Mouse (Mus musculus) lung, adult 10 weeks (tissue): ENCODE results near the gene Tmem189. TPM values are rescaled to one million over a fixed set of nuclear protein-coding genes. Genes with fewer than 3 reads are reported as not detected.

Experiments
- polyA plus RNA-seq: library from polyadenylated mRNA; stranded (reverse); fragments of 350-450 nt; fragmentation: Illumina TruSeq; extraction: RNeasy Lipid Tissue Mini Kit (QIAGEN cat#74804); gene quantifications from one replicate; pipeline ENCODE4 v1.2.3, GENCODE M21; 2014; ENCODE audit warnings: low read depth, low replicate concordance; ENCODE audit not compliant: insufficient read depth

Gene Tmem189
- 34.3 TPM for polyA plus RNA-seq

GRCm38 (mm10) chr2:167689501-167690218, at the start of gene Tmem189:
Gene Tmem189, minus strand, starts transcription at chr2:167689822.

GRCm38 (mm10) chr2:167688498-167689451, 847 bp downstream of the Tmem189 start, which contains the start of gene Cebpb:
Gene Cebpb, plus strand, starts transcription at chr2:167688915.

GRCm38 (mm10) chr2:167661270-167662203, 28.1 kb downstream of the Tmem189 start, which contains the start of gene Gm20431:
Gene Gm20431, minus strand, starts transcription at chr2:167661496.

GRCm38 (mm10) chr2:167631591-167632448, 57.8 kb downstream of the Tmem189 start, which contains the start of gene Ube2v1:
Gene Ube2v1, minus strand, starts transcription at chr2:167632095.

Other genes with a start within 250 kb of the Tmem189 start
- gene Rnf114, start 197.2 kb downstream of the Tmem189 start, polyA plus RNA-seq, result 73.4 TPM
- gene Spata2, start 196.9 kb downstream of the Tmem189 start, polyA plus RNA-seq, result 8.1 TPM
- 11.2 TPM for gene Snai1, start 151.6 kb downstream of the Tmem189 start, polyA plus RNA-seq
- 99.7 TPM for gene Ube2v1, start 57.7 kb downstream of the Tmem189 start, polyA plus RNA-seq
- gene Gm20431, start 28.3 kb downstream of the Tmem189 start, polyA plus RNA-seq, result not detected
- gene Cebpb, start 907 bp downstream of the Tmem189 start, polyA plus RNA-seq, result 51.4 TPM
- gene Ptpn1, start 242.2 kb upstream of the Tmem189 start, polyA plus RNA-seq, result 24.1 TPM